Mouse (Mus musculus) spleen, adult 2 months (tissue): Measurements from ENCODE around the gene Lamb1.

Experiments
- CTCF ChIP-seq: fragments of 200-500 bp; IDR thresholded peaks from 2 replicates; pipeline ENCODE4 v1.5.1; 2011; ENCODE audit warnings: mild to moderate bottlenecking, inconsistent platforms; ENCODE audit not compliant: insufficient read depth, insufficient read length, insufficient replicate concordance; ENCODE audit errors: extremely low read depth
- POLR2A ChIP-seq: fragments of 200-500 bp; IDR thresholded peaks from 2 replicates; pipeline ENCODE4 v1.6.1; 2011; ENCODE audit warnings: low read depth, low read length, inconsistent platforms

GRCm38 (mm10) chr12:31278270-31278669 lies 13.2 kb downstream of the Lamb1 start:
- TF ChIP-seq CTCF: no peak
- no peak for TF ChIP-seq POLR2A
